Mouse (Mus musculus) lung, postnatal 0 days (tissue): ENCODE measurements at regions not wholly inside any gene's neighbourhood (a gene's known extent, or its start where the extent isn't known, plus 50 kb on each side); places are given as distances from the start of the nearest gene placed in this dataset.

Source experiments
- ATAC-seq: fragments of 200-750 bp; cut with Nextera tagmentation; 2 replicates; pipeline ENCODE4 v1.8.0; 2017; ENCODE audit warnings: moderate library complexity
- DNase-seq: peaks from one replicate; pipeline ENCODE4 v3.0.0-alpha.2; 2016; ENCODE audit warnings: low spot score
- H3K27ac ChIP-seq: fragments of 300-500 bp; sonication (generic); 2 replicates; pipeline ENCODE4 v1.5.1; 2014; ENCODE audit warnings: antibody characterized with exemption, mild to moderate bottlenecking, low read length, mixed read lengths
- H3K27me3 ChIP-seq: fragments of 300-500 bp; sonication (generic); replicated peaks from 2 replicates; pipeline ENCODE4 v1.6.1; 2014; ENCODE audit warnings: low read length, mixed read lengths; ENCODE audit not compliant: insufficient read depth
- H3K36me3 ChIP-seq: fragments of 300-500 bp; sonication (generic); 2 replicates; pipeline ENCODE4 v1.6.1; 2014; ENCODE audit warnings: low read length, mixed read lengths; ENCODE audit not compliant: insufficient read depth
- H3K4me1 ChIP-seq: fragments of 300-500 bp; sonication (generic); 2 replicates; pipeline ENCODE4 v1.6.1; 2014; ENCODE audit warnings: antibody characterized with exemption, low read depth, low read length, mixed read lengths; ENCODE audit not compliant: insufficient read depth
- H3K4me2 ChIP-seq: fragments of 300-500 bp; sonication (generic); replicated peaks from 2 replicates; pipeline ENCODE4 v1.6.1; 2014; ENCODE audit warnings: low read depth, mild to moderate bottlenecking, low read length, moderate library complexity, mixed read lengths
- H3K4me3 ChIP-seq: fragments of 300-500 bp; sonication (generic); 2 replicates; pipeline ENCODE4 v1.5.1; 2014; ENCODE audit warnings: low read depth, low read length
- H3K9ac ChIP-seq: fragments of 300-500 bp; sonication (generic); replicated peaks from 2 replicates; pipeline ENCODE4 v1.6.1; 2014; ENCODE audit warnings: low read depth, mild to moderate bottlenecking
- H3K9me3 ChIP-seq: fragments of 300-500 bp; sonication (generic); 2 replicates; pipeline ENCODE4 v1.6.1; 2016; ENCODE audit warnings: low read length, mixed read lengths
- CTCF ChIP-seq: IDR thresholded peaks from 2 replicates; pipeline ENCODE4 v1.5.1; 2016; ENCODE audit warnings: antibody characterized with exemption, mild to moderate bottlenecking
- EP300 ChIP-seq: IDR thresholded peaks from 2 replicates; pipeline ENCODE4 v1.6.1; 2016; ENCODE audit warnings: antibody characterized with exemption, mild to moderate bottlenecking, control low read depth
- WGBS: fragments of 180-500 bp; shearing (Covaris S2); extraction: QIAGEN DNeasy Blood & Tissue Kit; methylation state at CpG from one replicate; pipeline ENCODE4 v1.1.7; 2014; 5-methylcytosine and 5-hydroxymethylcytosine counted together

GRCm38 (mm10) chr6:88988551-88988950 lies 86.5 kb downstream of the Tpra1 start:
- H3K36me3 ChIP-seq: no peaks in the 10 kb centered on the region
- H3K4me3 ChIP-seq: no peak overlapping the region
- ATAC-seq: no peak
- no peaks in the 10 kb centered on the region for H3K27me3 ChIP-seq
- H3K9me3 ChIP-seq: no peaks in the 10 kb centered on the region
- TF ChIP-seq CTCF (no peak), EP300 (no peak)
- no peaks in the 10 kb centered on the region; the same call in 1 of the 2 replicates for H3K4me1 ChIP-seq
- no peak for DNase-seq
- no peak overlapping the region for H3K27ac ChIP-seq
- 81% methylated on average over 10 of the region's 10 CpGs for WGBS
- no peak overlapping the region for H3K9ac ChIP-seq
- no peak overlapping the region for H3K4me2 ChIP-seq

GRCm38 (mm10) chr6:88989617-88990299 lies 87.7 kb downstream of the Tpra1 start:
- Histone ChIP-seq H3K4me1 (no peaks in the 10 kb centered on the region; the same call in 1 of the 2 replicates), H3K4me3 (no peak overlapping the region), H3K36me3 (no peaks in the 10 kb centered on the region), H3K9ac (no peak overlapping the region), H3K27me3 (no peaks in the 10 kb centered on the region), H3K9me3 (no peaks in the 10 kb centered on the region), H3K4me2 (no peak overlapping the region), H3K27ac (no peak overlapping the region)
- TF ChIP-seq EP300 (no peak), CTCF (no peak)
- WGBS: 52% methylated on average over 6 of the region's 6 CpGs
- ATAC-seq (peak; percentile 45), DNase-seq (no peak)

GRCm38 (mm10) chr6:88990300-88990685 lies 88.2 kb downstream of the Tpra1 start:
- no peak for TF ChIP-seq CTCF
- TF ChIP-seq EP300: no peak
- Histone ChIP-seq H3K4me2 (no peak overlapping the region), H3K9me3 (no peaks in the 10 kb centered on the region), H3K36me3 (no peaks in the 10 kb centered on the region), H3K4me1 (no peaks in the 10 kb centered on the region; the same call in 1 of the 2 replicates), H3K27me3 (no peaks in the 10 kb centered on the region), H3K9ac (no peak overlapping the region), H3K27ac (peak overlapping the region; percentile 43; the same call in 1 of the 2 replicates), H3K4me3 (no peak overlapping the region)
- 16% methylated on average over 1 of the region's 1 CpGs for WGBS
- peak; percentile 77 for DNase-seq
- ATAC-seq: peak; percentile 86

- Histone ChIP-seq H3K4me3 (no peak overlapping the region), H3K4me2 (no peak overlapping the region), H3K27me3 (no peaks in the 10 kb centered on the region), H3K36me3 (no peaks in the 10 kb centered on the region), H3K9me3 (no peaks in the 10 kb centered on the region), H3K9ac (no peak overlapping the region), H3K27ac (no peak overlapping the region), H3K4me1 (no peaks in the 10 kb centered on the region; the same call in 1 of the 2 replicates)
- WGBS: 78% methylated on average over 3 of the region's 3 CpGs
- TF ChIP-seq CTCF (no peak), EP300 (no peak)
- DNase-seq (no peak), ATAC-seq (no peak)
Observed at GRCm38 (mm10) chr6:88995077-88995476, 93.0 kb downstream of the Tpra1 start.

GRCm38 (mm10) chr6:88998927-88999722 lies 97.1 kb downstream of the Tpra1 start:
- WGBS: 82% methylated on average over 3 of the region's 3 CpGs

GRCm38 (mm10) chr6:89000359-89000758 lies 98.3 kb downstream of the Tpra1 start:
- Histone ChIP-seq H3K4me1 (no peaks in the 10 kb centered on the region), H3K4me3 (no peak overlapping the region), H3K9me3 (no peaks in the 10 kb centered on the region), H3K27ac (peak overlapping the region; percentile 0; the same call in 1 of the 2 replicates), H3K27me3 (no peaks in the 10 kb centered on the region), H3K4me2 (peak overlapping the region; percentile 27), H3K9ac (no peak overlapping the region), H3K36me3 (no peaks in the 10 kb centered on the region)
- TF ChIP-seq CTCF: no peak
- no peak for TF ChIP-seq EP300
- DNase-seq (no peak), ATAC-seq (no peak)
- 23% methylated on average over 14 of the region's 14 CpGs for WGBS

More at GRCm38 (mm10) chr6:88998927-88999722, 97.1 kb downstream of the Tpra1 start:
- no peaks in the 10 kb centered on the region for H3K27me3 ChIP-seq
- no peak for ATAC-seq
- no peak overlapping the region for H3K4me3 ChIP-seq
- TF ChIP-seq CTCF: no peak
- no peak for TF ChIP-seq EP300
- no peaks in the 10 kb centered on the region for H3K36me3 ChIP-seq
- no peaks in the 10 kb centered on the region for H3K4me1 ChIP-seq
- H3K27ac ChIP-seq: no peak overlapping the region
- no peaks in the 10 kb centered on the region for H3K9me3 ChIP-seq
- no peak overlapping the region for H3K4me2 ChIP-seq
- no peak for DNase-seq
- no peak overlapping the region for H3K9ac ChIP-seq
